Mouse (Mus musculus) intestine, embryonic 14.5 days (tissue): ENCODE results near the gene Tnfrsf1b. TPM values are rescaled to one million over a fixed set of nuclear protein-coding genes. Genes with fewer than 3 reads are reported as not detected.

ENCODE experiments used
- ATAC-seq: fragments of 200-750 bp; cut with Nextera tagmentation; replicated peaks from 2 replicates; pipeline ENCODE4 v1.8.0; 2017; ENCODE audit warnings: low read depth, moderate number of reproducible peaks, moderate TSS enrichment, moderate library complexity; ENCODE audit not compliant: low FRiP score, low TSS enrichment
- DNase-seq: peaks from one replicate; pipeline ENCODE4 v3.0.0-alpha.2; 2018; ENCODE audit warnings: low spot score
- H3K27ac ChIP-seq: fragments of 300-500 bp; sonication (generic); 2 replicates; pipeline ENCODE4 v1.5.1; 2014; ENCODE audit warnings: low read depth, mild to moderate bottlenecking, control low read depth
- H3K27me3 ChIP-seq: fragments of 300-500 bp; sonication (generic); replicated peaks from 2 replicates; pipeline ENCODE4 v1.6.1; 2014; ENCODE audit warnings: low read length, control low read depth; ENCODE audit not compliant: control insufficient read depth, insufficient read depth
- H3K36me3 ChIP-seq: fragments of 300-500 bp; sonication (generic); 2 replicates; pipeline ENCODE4 v1.6.1; 2014; ENCODE audit warnings: low read length, control low read depth; ENCODE audit not compliant: control insufficient read depth, insufficient read depth
- H3K4me1 ChIP-seq: fragments of 300-500 bp; sonication (generic); replicated peaks from 2 replicates; pipeline ENCODE4 v1.6.1; 2014; ENCODE audit warnings: low read length, control low read depth, mixed read lengths; ENCODE audit not compliant: control insufficient read depth, insufficient read depth
- H3K4me2 ChIP-seq: fragments of 300-500 bp; sonication (generic); 2 replicates; pipeline ENCODE4 v1.6.1; 2014; ENCODE audit warnings: low read length
- H3K4me3 ChIP-seq: fragments of 300-500 bp; sonication (generic); 2 replicates; pipeline ENCODE4 v1.5.1; 2014; ENCODE audit warnings: low read depth, low read length, control low read depth, mixed read lengths
- H3K9ac ChIP-seq: fragments of 300-500 bp; sonication (generic); 2 replicates; pipeline ENCODE4 v1.6.1; 2014; ENCODE audit warnings: mild to moderate bottlenecking, low read length
- H3K9me3 ChIP-seq: fragments of 300-500 bp; sonication (generic); 2 replicates; pipeline ENCODE4 v1.6.1; 2016; ENCODE audit warnings: low read length, control low read depth; ENCODE audit not compliant: control insufficient read depth
- WGBS: fragments of 180-500 bp; shearing (Covaris S2); extraction: QIAGEN DNeasy Blood & Tissue Kit; methylation state at CpG from one replicate; pipeline ENCODE4 v1.1.7; 2014; 5-methylcytosine and 5-hydroxymethylcytosine counted together
- polyA plus RNA-seq: library from polyadenylated mRNA; unstranded; fragments of >200 nt; fragmentation: Nextera tagmentation; extraction: Ambion mirVana; gene quantifications from 2 replicates; pipeline ENCODE4 v1.2.1, GENCODE M21; 2014

Tnfrsf1b gene
- polyA plus RNA-seq, 1 experiment from 2014 or later, result 5.7 TPM

DNA sequence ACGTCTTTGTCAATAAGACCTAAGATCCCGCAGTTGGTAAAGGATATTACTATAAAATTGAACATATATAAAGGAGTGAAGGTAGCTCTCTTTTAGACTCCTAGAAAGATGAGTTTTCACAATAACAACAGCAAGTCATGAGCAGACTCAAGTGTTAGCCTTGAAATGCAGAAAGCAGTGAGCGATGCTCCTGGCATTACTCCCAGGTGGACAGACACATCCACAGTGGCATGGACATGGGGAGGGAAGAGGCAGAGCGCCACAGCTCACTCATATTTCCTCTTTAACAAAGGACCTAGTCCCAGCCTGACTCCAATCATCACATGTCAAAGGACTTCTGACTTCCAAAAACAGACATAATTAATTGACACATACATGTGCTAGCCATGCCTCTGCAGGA, 82.6 kb downstream of the Tnfrsf1b start:
- Histone ChIP-seq H3K4me3 (no peak overlapping the region), H3K27ac (no peak overlapping the region), H3K4me2 (no peak overlapping the region), H3K36me3 (peaks cover 91% of the 10 kb centered on the region), H3K4me1 (no peaks in the 10 kb centered on the region), H3K9ac (no peak overlapping the region), H3K27me3 (no peaks in the 10 kb centered on the region), H3K9me3 (no peaks in the 10 kb centered on the region)
- WGBS, result 95% methylated on average over 4 of the region's 4 CpGs
- ATAC-seq (no peak), DNase-seq (no peak)

Other genes with a start within 250 kb of the Tnfrsf1b start
- 14.1 and 15.5 TPM in 2 replicates for gene Vps13d, start 51.9 kb downstream of the Tnfrsf1b start, polyA plus RNA-seq
- gene Tnfrsf8, start 68.3 kb upstream of the Tnfrsf1b start, polyA plus RNA-seq, result 0.08 TPM in 1 of 2 replicates, not detected in the other